Mouse (Mus musculus): ENCODE measurements around the gene Heca.

- TF ChIP-seq CTCF (IDR thresholded peaks at IDR 0.05; ENCODE audit: low read depth) (no peak), EP300 (IDR thresholded peaks at IDR 0.05; ENCODE audit: low read depth) (no peak)
These were observed 90.1 kb downstream of the Heca start for GRCm38 (mm10) chr10:17857647-17858261.

Data from liver, embryonic 14.5 days (tissue).